Mouse (Mus musculus) hindbrain, postnatal 0 days (tissue): ENCODE measurements at regions not wholly inside any gene's neighbourhood (a gene's known extent, or its start where the extent isn't known, plus 50 kb on each side); places are given as distances from the start of the nearest gene placed in this dataset.
"Not testable (repeated sequence)": the region's sequence is repeated elsewhere in the genome, so short reads cannot be mapped to it uniquely, and the experiment has no call there.

Experiments used
- ATAC-seq: fragments of 200-750 bp; cut with Nextera tagmentation; 2 replicates; pipeline ENCODE4 v1.8.0; 2017; ENCODE audit warnings: mild to moderate bottlenecking, moderate TSS enrichment, moderate library complexity
- DNase-seq: peaks from one replicate; pipeline ENCODE4 v3.0.0-alpha.2; 2015; ENCODE audit warnings: low spot score
- H3K27ac ChIP-seq: fragments of 300-500 bp; sonication (generic); 2 replicates; pipeline ENCODE4 v1.5.1; 2014; ENCODE audit warnings: mild to moderate bottlenecking
- H3K27me3 ChIP-seq: fragments of 300-500 bp; sonication (generic); 2 replicates; pipeline ENCODE4 v1.6.1; 2014; ENCODE audit warnings: low read length, mixed read lengths; ENCODE audit not compliant: insufficient read depth
- H3K36me3 ChIP-seq: fragments of 300-500 bp; sonication (generic); 2 replicates; pipeline ENCODE4 v1.6.1; 2014; ENCODE audit warnings: low read length, mixed read lengths; ENCODE audit not compliant: insufficient read depth
- H3K4me1 ChIP-seq: fragments of 300-500 bp; sonication (generic); 2 replicates; pipeline ENCODE4 v1.6.1; 2014; ENCODE audit warnings: antibody characterized with exemption, low read length, mixed read lengths; ENCODE audit not compliant: insufficient read depth
- H3K4me2 ChIP-seq: fragments of 300-500 bp; sonication (generic); 2 replicates; pipeline ENCODE4 v1.6.1; 2014; ENCODE audit warnings: low read depth, mild to moderate bottlenecking, low read length, moderate library complexity, mixed read lengths
- H3K4me3 ChIP-seq: fragments of 300-500 bp; sonication (generic); 2 replicates; pipeline ENCODE4 v1.5.1; 2014; ENCODE audit warnings: low read length
- H3K9ac ChIP-seq: fragments of 300-500 bp; sonication (generic); replicated peaks from 2 replicates; pipeline ENCODE4 v1.6.1; 2014; ENCODE audit warnings: mild to moderate bottlenecking, low read length, moderate library complexity, mixed read lengths
- H3K9me3 ChIP-seq: fragments of 300-500 bp; sonication (generic); 2 replicates; pipeline ENCODE4 v1.6.1; 2016; ENCODE audit warnings: low read length, mixed read lengths
- CTCF ChIP-seq: IDR thresholded peaks from 2 replicates; pipeline ENCODE4 v1.5.1; 2016; ENCODE audit warnings: antibody characterized with exemption, control low read depth, low read depth
- WGBS: fragments of 180-500 bp; shearing (Covaris S2); extraction: QIAGEN DNeasy Blood & Tissue Kit; methylation state at CpG from one replicate; pipeline ENCODE4 v1.1.7; 2014; 5-methylcytosine and 5-hydroxymethylcytosine counted together

- DNase-seq: peak; percentile 53
- H3K27ac ChIP-seq: no peak overlapping the region
- no peaks in the 10 kb centered on the region for H3K27me3 ChIP-seq
- no peak overlapping the region for H3K4me3 ChIP-seq
- no peak for TF ChIP-seq CTCF
- H3K4me1 ChIP-seq: no peaks in the 10 kb centered on the region
- no peak overlapping the region for H3K9ac ChIP-seq
- no peaks in the 10 kb centered on the region for H3K36me3 ChIP-seq
- 31% methylated on average over 4 of the region's 4 CpGs for WGBS
- no peak overlapping the region for H3K4me2 ChIP-seq
- no peak for ATAC-seq
- no peaks in the 10 kb centered on the region for H3K9me3 ChIP-seq
Measured at GRCm38 (mm10) chr19:35861421-35861820, 195.9 kb downstream of the Htr7 start.

- Histone ChIP-seq H3K4me2 (no peak overlapping the region), H3K27ac (no peak overlapping the region), H3K36me3 (no peaks in the 10 kb centered on the region), H3K4me3 (no peak overlapping the region), H3K27me3 (no peaks in the 10 kb centered on the region), H3K9ac (no peak overlapping the region), H3K9me3 (no peaks in the 10 kb centered on the region), H3K4me1 (no peaks in the 10 kb centered on the region)
- peak; percentile 4 for DNase-seq
- 20% methylated on average over 4 of the region's 4 CpGs for WGBS
- peak; percentile 31; the same call in 1 of the 2 replicates for TF ChIP-seq CTCF
- ATAC-seq: 0 out of 2 replicates have a peak, but pooled peaks have one; percentile 15
Measured at GRCm38 (mm10) chr19:35832992-35833391, 224.3 kb downstream of the Htr7 start.

GRCm38 (mm10) chr19:35826074-35826473 lies 231.2 kb downstream of the Htr7 start:
- ATAC-seq (no peak), DNase-seq (no peak)
- 31% methylated on average over 2 of the region's 2 CpGs for WGBS
- no peaks in the 10 kb centered on the region for H3K4me1 ChIP-seq
- no peak overlapping the region for H3K9ac ChIP-seq
- no peak overlapping the region for H3K4me2 ChIP-seq
- H3K27me3 ChIP-seq: no peaks in the 10 kb centered on the region
- H3K36me3 ChIP-seq: no peaks in the 10 kb centered on the region
- no peak overlapping the region for H3K4me3 ChIP-seq
- TF ChIP-seq CTCF: no peak
- H3K27ac ChIP-seq: no peak overlapping the region
- no peaks in the 10 kb centered on the region for H3K9me3 ChIP-seq

GRCm38 (mm10) chr19:35819626-35820025 lies 237.7 kb downstream of the Htr7 start:
- no peaks in the 10 kb centered on the region for H3K4me1 ChIP-seq
- H3K36me3 ChIP-seq: no peaks in the 10 kb centered on the region
- no peak overlapping the region for H3K4me3 ChIP-seq
- no peaks in the 10 kb centered on the region for H3K9me3 ChIP-seq
- no peak overlapping the region for H3K9ac ChIP-seq
- no peak for ATAC-seq
- TF ChIP-seq CTCF: no peak
- H3K27ac ChIP-seq: no peak overlapping the region
- WGBS: 85% methylated on average over 1 of the region's 1 CpGs
- H3K27me3 ChIP-seq: no peaks in the 10 kb centered on the region
- no peak overlapping the region for H3K4me2 ChIP-seq
- DNase-seq: no peak

- H3K9me3 ChIP-seq: no peaks in the 10 kb centered on the region
- H3K4me2 ChIP-seq: no peak overlapping the region
- WGBS: 88% methylated on average over 3 of the region's 3 CpGs
- H3K4me3 ChIP-seq: no peak overlapping the region
- no peak overlapping the region for H3K27ac ChIP-seq
- no peaks in the 10 kb centered on the region for H3K4me1 ChIP-seq
- no peak overlapping the region for H3K9ac ChIP-seq
- DNase-seq (no peak), ATAC-seq (no peak)
- TF ChIP-seq CTCF: no peak
- no peaks in the 10 kb centered on the region for H3K36me3 ChIP-seq
- H3K27me3 ChIP-seq: no peaks in the 10 kb centered on the region
Measured at GRCm38 (mm10) chr19:35794661-35795060, 262.6 kb downstream of the Htr7 start.

- Histone ChIP-seq H3K9me3 (no peaks in the 10 kb centered on the region), H3K9ac (no peak overlapping the region), H3K36me3 (no peaks in the 10 kb centered on the region), H3K4me1 (no peaks in the 10 kb centered on the region), H3K4me3 (no peak overlapping the region), H3K4me2 (no peak overlapping the region), H3K27ac (no peak overlapping the region), H3K27me3 (no peaks in the 10 kb centered on the region)
- DNase-seq (peak; percentile 17), ATAC-seq (no peak)
- TF ChIP-seq CTCF: no peak
- 80% methylated on average over 6 of the region's 6 CpGs for WGBS
Measured at GRCm38 (mm10) chr19:35787246-35788021, 269.9 kb downstream of the Htr7 start.

- not testable (repeated sequence) for H3K27ac ChIP-seq, H3K36me3 ChIP-seq, H3K27me3 ChIP-seq, ATAC-seq, H3K4me3 ChIP-seq, DNase-seq, H3K4me1 ChIP-seq, H3K9ac ChIP-seq, H3K9me3 ChIP-seq, H3K4me2 ChIP-seq
- WGBS: 84% methylated on average over 11 of the region's 11 CpGs
Measured at GRCm38 (mm10) chr19:35761750-35762149, 295.6 kb downstream of the Htr7 start.
